Mouse (Mus musculus) midbrain, embryonic 14.5 days (tissue): Measurements from ENCODE around the gene Gm3625. TPM values are rescaled to one million over a fixed set of nuclear protein-coding genes. Genes with fewer than 3 reads are reported as not detected.

Experiments
- ATAC-seq: fragments of 200-750 bp; cut with Nextera tagmentation; 2 replicates; pipeline ENCODE4 v1.8.0; 2017; ENCODE audit warnings: moderate number of reproducible peaks, moderate library complexity; ENCODE audit not compliant: low FRiP score, low TSS enrichment
- DNase-seq: peaks from one replicate; pipeline ENCODE4 v3.0.0-alpha.2; 2015
- H3K27ac ChIP-seq: fragments of 300-500 bp; sonication (generic); replicated peaks from 2 replicates; pipeline ENCODE4 v1.5.1; 2014; ENCODE audit warnings: mild to moderate bottlenecking, low read depth, low read length, moderate library complexity
- H3K27me3 ChIP-seq: fragments of 300-500 bp; sonication (generic); 2 replicates; pipeline ENCODE4 v1.6.1; 2014; ENCODE audit warnings: low read length, control low read depth, mixed read lengths; ENCODE audit not compliant: control insufficient read depth, insufficient read depth
- H3K36me3 ChIP-seq: fragments of 300-500 bp; sonication (generic); 2 replicates; pipeline ENCODE4 v1.6.1; 2014; ENCODE audit warnings: low read length, control low read depth; ENCODE audit not compliant: control insufficient read depth, insufficient read depth
- H3K4me1 ChIP-seq: fragments of 300-500 bp; sonication (generic); 2 replicates; pipeline ENCODE4 v1.6.1; 2014; ENCODE audit warnings: mild to moderate bottlenecking, antibody characterized with exemption, low read length, control low read depth; ENCODE audit not compliant: control insufficient read depth, insufficient read depth
- H3K4me2 ChIP-seq: fragments of 300-500 bp; sonication (generic); 2 replicates; pipeline ENCODE4 v1.6.1; 2014; ENCODE audit warnings: mild to moderate bottlenecking, low read length, moderate library complexity
- H3K4me3 ChIP-seq: fragments of 300-500 bp; sonication (generic); replicated peaks from 2 replicates; pipeline ENCODE4 v1.5.1; 2014; ENCODE audit warnings: low read depth, low read length
- H3K9ac ChIP-seq: fragments of 300-500 bp; sonication (generic); replicated peaks from 2 replicates; pipeline ENCODE4 v1.6.1; 2014; ENCODE audit warnings: mild to moderate bottlenecking, low read length, moderate library complexity
- H3K9me3 ChIP-seq: fragments of 300-500 bp; sonication (generic); 2 replicates; pipeline ENCODE4 v1.6.1; 2016; ENCODE audit warnings: low read length, control low read depth, mixed read lengths; ENCODE audit not compliant: control insufficient read depth
- WGBS: fragments of 180-500 bp; shearing (Covaris S2); extraction: QIAGEN DNeasy Blood & Tissue Kit; methylation state at CpG from one replicate; pipeline ENCODE4 v1.1.7; 2014; 5-methylcytosine and 5-hydroxymethylcytosine counted together
- polyA plus RNA-seq: library from polyadenylated mRNA; unstranded; fragments of >200 nt; fragmentation: Nextera tagmentation; extraction: Ambion mirVana; gene quantifications from 2 replicates; pipeline ENCODE4 v1.2.1, GENCODE M21; 2014

Gene Gm3625
- polyA plus RNA-seq = not detected in 2 replicates

GRCm38 (mm10) chr12:4592541-4593165 is at the start of gene Gm3625, which contains the start of gene Itsn2:
Gene Gm3625 (minus strand): TSS chr12:4592927.
Gene Itsn2 (plus strand): TSS chr12:4592638.
- Histone ChIP-seq H3K9ac (peak within 1 kb of the TSS; percentile 77), H3K36me3 (no peaks in the 10 kb centered on the region), H3K9me3 (no peaks in the 10 kb centered on the region), H3K4me1 (peaks cover 7% of the 10 kb centered on the region; the same call in 1 of the 2 replicates), H3K27me3 (no peaks in the 10 kb centered on the region), H3K4me3 (peak within 1 kb of the TSS; percentile 79), H3K27ac (peak within 1 kb of the TSS; percentile 57), H3K4me2 (peak within 1 kb of the TSS; percentile 76)
- ATAC-seq (peak; percentile 89), DNase-seq (peak; percentile 88)
- WGBS = under 1% methylated on average over 49 of the region's 49 CpGs

- H3K4me3 ChIP-seq = no peak overlapping the region
- ATAC-seq (no peak), DNase-seq (no peak)
- no peaks in the 10 kb centered on the region for H3K4me1 ChIP-seq
- no peaks in the 10 kb centered on the region for H3K27me3 ChIP-seq
- peaks cover 35% of the 10 kb centered on the region for H3K36me3 ChIP-seq
- H3K27ac ChIP-seq = no peak overlapping the region
- H3K4me2 ChIP-seq = no peak overlapping the region
- WGBS = 93% methylated on average over 1 of the region's 1 CpGs
- H3K9me3 ChIP-seq = no peaks in the 10 kb centered on the region
- no peak overlapping the region for H3K9ac ChIP-seq
Observed at GRCm38 (mm10) chr12:4640737-4641136, 48.0 kb upstream of the Gm3625 start.

GRCm38 (mm10) chr12:4638438-4638837 is 45.7 kb upstream of the Gm3625 start:
- 89% methylated on average over 1 of the region's 1 CpGs for WGBS
- H3K27ac ChIP-seq = no peak overlapping the region
- no peaks in the 10 kb centered on the region for H3K9me3 ChIP-seq
- H3K4me1 ChIP-seq = no peaks in the 10 kb centered on the region
- no peak overlapping the region for H3K9ac ChIP-seq
- H3K36me3 ChIP-seq = peaks cover 53% of the 10 kb centered on the region
- H3K4me2 ChIP-seq = no peak overlapping the region
- DNase-seq = no peak
- no peak for ATAC-seq
- no peak overlapping the region for H3K4me3 ChIP-seq
- no peaks in the 10 kb centered on the region for H3K27me3 ChIP-seq

- H3K4me1 ChIP-seq = no peaks in the 10 kb centered on the region
- H3K27me3 ChIP-seq = no peaks in the 10 kb centered on the region
- H3K4me3 ChIP-seq = no peak overlapping the region
- WGBS = 93% methylated on average over 8 of the region's 8 CpGs
- no peak overlapping the region for H3K9ac ChIP-seq
- H3K27ac ChIP-seq = no peak overlapping the region
- ATAC-seq (no peak), DNase-seq (no peak)
- no peak overlapping the region for H3K4me2 ChIP-seq
- H3K36me3 ChIP-seq = peaks cover 46% of the 10 kb centered on the region
- no peaks in the 10 kb centered on the region for H3K9me3 ChIP-seq
Observed at GRCm38 (mm10) chr12:4632957-4633356, 40.2 kb upstream of the Gm3625 start.

- no peaks in the 10 kb centered on the region for H3K27me3 ChIP-seq
- H3K9me3 ChIP-seq = no peaks in the 10 kb centered on the region
- ATAC-seq = no peak
- H3K36me3 ChIP-seq = 0 out of 2 replicates have a peak, but pooled peaks cover 4% of the 10 kb centered on the region
- no peak overlapping the region for H3K9ac ChIP-seq
- WGBS = 65% methylated on average over 1 of the region's 1 CpGs
- no peak for DNase-seq
- H3K27ac ChIP-seq = no peak overlapping the region
- no peaks in the 10 kb centered on the region for H3K4me1 ChIP-seq
- no peak overlapping the region for H3K4me3 ChIP-seq
- no peak overlapping the region for H3K4me2 ChIP-seq
Observed at GRCm38 (mm10) chr12:4624201-4624600, 31.5 kb upstream of the Gm3625 start.

DNA sequence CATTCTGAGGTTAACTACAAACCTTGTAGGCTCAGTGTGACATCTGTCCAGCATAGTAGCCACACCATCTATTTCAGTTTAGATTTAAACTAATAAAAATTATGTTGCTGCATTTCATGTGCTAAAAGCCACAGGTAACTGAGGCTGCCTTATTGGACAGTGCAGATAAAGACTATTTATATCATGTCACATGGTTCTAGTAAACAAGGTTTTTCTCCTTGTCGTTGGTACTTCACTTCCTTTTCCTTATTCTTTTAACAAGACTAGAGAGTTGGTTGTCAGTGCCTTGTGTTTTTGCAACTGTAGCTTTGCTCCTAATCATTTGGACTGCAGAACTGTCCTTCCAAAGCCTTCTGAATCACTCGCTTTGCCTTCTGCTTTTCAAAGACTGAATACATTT is 22.0 kb upstream of the Gm3625 start:
- no peak for DNase-seq
- H3K9me3 ChIP-seq = no peaks in the 10 kb centered on the region
- 90% methylated on average over 2 of the region's 2 CpGs for WGBS
- H3K4me1 ChIP-seq = no peaks in the 10 kb centered on the region
- no peaks in the 10 kb centered on the region for H3K27me3 ChIP-seq
- H3K4me2 ChIP-seq = no peak overlapping the region
- no peak overlapping the region for H3K27ac ChIP-seq
- H3K4me3 ChIP-seq = no peak overlapping the region
- H3K36me3 ChIP-seq = no peaks in the 10 kb centered on the region
- no peak for ATAC-seq
- no peak overlapping the region for H3K9ac ChIP-seq

- 34% methylated on average over 3 of the region's 3 CpGs for WGBS
- no peak overlapping the region for H3K4me3 ChIP-seq
- H3K9ac ChIP-seq = no peak overlapping the region
- no peak for ATAC-seq
- H3K36me3 ChIP-seq = no peaks in the 10 kb centered on the region
- H3K27me3 ChIP-seq = no peaks in the 10 kb centered on the region
- no peak overlapping the region for H3K27ac ChIP-seq
- no peaks in the 10 kb centered on the region for H3K4me1 ChIP-seq
- DNase-seq = no peak
- no peaks in the 10 kb centered on the region for H3K9me3 ChIP-seq
- H3K4me2 ChIP-seq = no peak overlapping the region
Observed at GRCm38 (mm10) chr12:4606625-4607024, 13.9 kb upstream of the Gm3625 start.

DNA sequence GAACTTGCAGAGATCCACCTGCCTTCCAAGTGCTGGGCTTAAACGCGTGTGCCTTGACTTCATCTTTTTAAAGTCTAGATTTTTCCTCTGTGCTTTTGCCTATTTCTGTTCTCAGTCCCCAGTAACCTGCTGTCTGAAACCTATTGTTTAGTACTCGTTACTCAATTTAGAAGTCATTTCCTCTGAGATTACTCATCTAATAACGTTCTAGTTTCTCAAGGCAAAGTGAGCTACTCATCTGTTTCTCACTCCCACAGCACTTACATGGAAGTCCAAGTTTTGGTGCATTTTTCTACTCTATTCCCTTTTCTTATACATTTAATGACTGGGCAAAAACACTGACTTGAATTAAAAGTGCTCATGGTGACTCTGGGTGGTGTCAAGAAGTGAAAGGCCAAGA is 7.0 kb upstream of the Gm3625 start:
- ATAC-seq (no peak), DNase-seq (no peak)
- Histone ChIP-seq H3K36me3 (no peaks in the 10 kb centered on the region), H3K27ac (no peak overlapping the region), H3K4me3 (no peak overlapping the region), H3K4me1 (no peaks in the 10 kb centered on the region), H3K9ac (no peak overlapping the region), H3K9me3 (no peaks in the 10 kb centered on the region), H3K27me3 (no peaks in the 10 kb centered on the region), H3K4me2 (no peak overlapping the region)
- 79% methylated on average over 4 of the region's 4 CpGs for WGBS

GRCm38 (mm10) chr12:4598666-4599428 is 6.1 kb upstream of the Gm3625 start:
- no peak for ATAC-seq
- Histone ChIP-seq H3K27me3 (no peaks in the 10 kb centered on the region), H3K9ac (no peak overlapping the region), H3K4me2 (no peak overlapping the region), H3K36me3 (no peaks in the 10 kb centered on the region), H3K27ac (no peak overlapping the region), H3K4me3 (no peak overlapping the region), H3K9me3 (no peaks in the 10 kb centered on the region), H3K4me1 (peaks cover 3% of the 10 kb centered on the region; the same call in 1 of the 2 replicates)
- DNase-seq = no peak
- WGBS = 66% methylated on average over 8 of the region's 8 CpGs
